In the genomic region with DNA sequence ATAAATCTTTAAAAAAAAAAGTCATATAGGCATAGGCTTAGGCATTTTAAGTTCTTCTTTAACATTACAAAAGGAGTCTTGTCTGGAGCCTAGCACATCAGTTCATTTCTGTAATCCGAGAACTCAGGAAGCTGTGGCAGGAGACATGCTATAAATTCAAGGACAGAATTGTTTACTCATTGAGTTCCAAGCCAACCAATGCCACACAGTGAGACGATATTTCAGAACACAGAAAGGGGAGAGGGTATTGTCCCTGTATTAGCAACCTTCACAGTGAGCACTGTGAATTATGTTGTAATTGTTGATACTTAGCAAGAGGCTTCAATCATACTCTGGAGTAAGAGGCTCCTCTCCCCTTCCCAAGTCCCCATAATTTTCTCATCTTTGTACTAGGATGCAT, we compare ENCODE assay signal across 25 mouse cellular contexts.
DNase-seq lines count a peak whose midpoint lies in the region; ATAC-seq and TF ChIP-seq lines count a peak whose summit lies in the region.
"Had no signal": no experiment of that assay in that cellular context is flagged by ENCODE, and none has a peak within 500 bp of the region (broad histone marks: within the 10 kb centered on the region; RNA-seq: fewer than 3 reads in every experiment).

No protein-coding gene starts in this region.

- H3K4me1 ChIP-seq in kidney, embryonic 14.5 days (ENCODE audit: control insufficient read depth, insufficient read depth, low read length): no peaks in the 10 kb centered on the region
- H3K4me1 ChIP-seq in kidney, embryonic 16.5 days (ENCODE audit: insufficient read depth, low read length): peaks cover 7% of the 10 kb centered on the region; the same call in 1 of the 2 replicates
- no peaks in the 10 kb centered on the region for H3K4me1 ChIP-seq in kidney, adult 2 months (ENCODE audit: control insufficient read depth, insufficient read depth, low read length)
- no peaks in the 10 kb centered on the region for H3K4me1 ChIP-seq in lung, embryonic 14.5 days (ENCODE audit: insufficient read depth)
- H3K4me1 ChIP-seq: forebrain, embryonic 12.5 days had no signal

- 0 out of 2 replicates have a peak, but pooled peaks have one; percentile 62 for ATAC-seq in kidney, embryonic 14.5 days (ENCODE audit: low FRiP score, low TSS enrichment)
- ATAC-seq in kidney, embryonic 16.5 days (ENCODE audit: low FRiP score, low TSS enrichment): peak; percentile 59; the same call in 1 of the 2 replicates
- peak; percentile 47; the same call in 1 of the 2 replicates for ATAC-seq in lung, embryonic 14.5 days (ENCODE audit: insufficient read depth)
- ATAC-seq: forebrain, embryonic 14.5 days; forebrain, embryonic 16.5 days had no signal

- H3K9ac ChIP-seq in kidney, embryonic 14.5 days (ENCODE audit: low read depth, low read length): no peak overlapping the region
- H3K9ac ChIP-seq in kidney, embryonic 16.5 days (replicated peaks; ENCODE audit: low read length): no peak overlapping the region
- H3K9ac ChIP-seq in lung, embryonic 14.5 days: no peak overlapping the region
- H3K9ac ChIP-seq: embryonic facial prominence, embryonic 12.5 days; embryonic facial prominence, embryonic 15.5 days; forebrain, embryonic 12.5 days had no signal

- H3K27ac ChIP-seq in kidney, embryonic 14.5 days (ENCODE audit: low read depth, low read length): no peak overlapping the region
- no peak overlapping the region for H3K27ac ChIP-seq in kidney, embryonic 16.5 days (ENCODE audit: low read length)
- H3K27ac ChIP-seq in kidney, adult 2 months (ENCODE audit: insufficient read depth, low read depth, low read length): no peak overlapping the region
- no peak overlapping the region for H3K27ac ChIP-seq in lung, embryonic 14.5 days (ENCODE audit: low read depth)
- H3K27ac ChIP-seq: embryonic facial prominence, embryonic 12.5 days; embryonic facial prominence, embryonic 15.5 days; forebrain, embryonic 10.5 days; forebrain, embryonic 12.5 days had no signal

- no peaks in the 10 kb centered on the region for H3K9me3 ChIP-seq in kidney, embryonic 14.5 days (ENCODE audit: control insufficient read depth, low read length)
- no peaks in the 10 kb centered on the region for H3K9me3 ChIP-seq in kidney, embryonic 16.5 days (ENCODE audit: low read length)
- no peaks in the 10 kb centered on the region for H3K9me3 ChIP-seq in lung, embryonic 14.5 days (ENCODE audit: low read depth, low read length)
- H3K9me3 ChIP-seq: embryonic facial prominence, embryonic 12.5 days; embryonic facial prominence, embryonic 15.5 days; forebrain, embryonic 10.5 days; forebrain, embryonic 12.5 days had no signal

- no peak overlapping the region for H3K4me2 ChIP-seq in kidney, embryonic 14.5 days (replicated peaks; ENCODE audit: low read depth, low read length)
- no peak overlapping the region for H3K4me2 ChIP-seq in kidney, embryonic 16.5 days (replicated peaks; ENCODE audit: low read depth, low read length)
- no peak overlapping the region for H3K4me2 ChIP-seq in lung, embryonic 14.5 days
- H3K4me2 ChIP-seq: embryonic facial prominence, embryonic 12.5 days; embryonic facial prominence, embryonic 15.5 days; forebrain, embryonic 12.5 days had no signal

- 9% methylated on average over 2 of the region's 2 CpGs for WGBS in kidney, embryonic 14.5 days
- 16% methylated on average over 2 of the region's 2 CpGs for WGBS in kidney, embryonic 16.5 days
- 16% methylated on average over 2 of the region's 2 CpGs for WGBS in kidney, adult 2 months
- 24% methylated on average over 2 of the region's 2 CpGs for WGBS in lung, embryonic 14.5 days

- TF ChIP-seq CTCF in kidney, adult 2 months (conservative IDR thresholded peaks at IDR 0.05; ENCODE audit: insufficient read depth, insufficient read length, low read depth, low read length): no peak
- TF ChIP-seq CTCF in lung, embryonic 14.5 days (IDR thresholded peaks at IDR 0.05; ENCODE audit: low read depth): no peak

- no peak overlapping the region for H3K4me3 ChIP-seq in kidney, embryonic 14.5 days (ENCODE audit: low read length)
- H3K4me3 ChIP-seq in kidney, embryonic 16.5 days (ENCODE audit: low read length): no peak overlapping the region
- H3K4me3 ChIP-seq in kidney, adult 2 months (ENCODE audit: insufficient read depth, low read depth, low read length): no peak overlapping the region
- H3K4me3 ChIP-seq in lung, embryonic 14.5 days (ENCODE audit: low read depth, low read length): no peak overlapping the region
- H3K4me3 ChIP-seq: embryonic facial prominence, embryonic 12.5 days; embryonic facial prominence, embryonic 15.5 days; erythroblast, embryonic 14.5 days; forebrain, embryonic 10.5 days; forebrain, embryonic 12.5 days had no signal

- no peak for TF ChIP-seq POLR2A in kidney, adult 2 months (IDR thresholded peaks at IDR 0.05; ENCODE audit: low read depth, low read length)

- H3K36me3 ChIP-seq in kidney, embryonic 14.5 days (ENCODE audit: control insufficient read depth, insufficient read depth, low read length): no peaks in the 10 kb centered on the region
- no peaks in the 10 kb centered on the region for H3K36me3 ChIP-seq in kidney, embryonic 16.5 days (ENCODE audit: insufficient read depth, low read length)
- H3K36me3 ChIP-seq in kidney, adult 2 months (ENCODE audit: control insufficient read depth, insufficient read depth, low read length): no peaks in the 10 kb centered on the region
- H3K36me3 ChIP-seq in lung, embryonic 14.5 days (ENCODE audit: insufficient read depth): no peaks in the 10 kb centered on the region
- H3K36me3 ChIP-seq: embryonic facial prominence, embryonic 12.5 days; embryonic facial prominence, embryonic 15.5 days; forebrain, embryonic 10.5 days; forebrain, embryonic 12.5 days had no signal

- DNase-seq in kidney, adult 9 months: no peak
- no peak for DNase-seq in kidney, adult 2 months
- peak; percentile 16 for DNase-seq in lung, embryonic 14.5 days
- no peak for DNase-seq in lung, adult 18-20 months
- DNase-seq in 416B (ENCODE audit: low read depth): peak; percentile 81
- DNase-seq in layer of hippocampus, postnatal 14 days (ENCODE audit: low spot score in 2 of 2): no peak
- DNase-seq: adrenal gland, adult 2 months; adrenal gland, postnatal 10 days; adrenal gland, postnatal 25 days; cerebellum, adult 11 months; cerebellum, adult 18-20 months; cerebellum, adult 8-10 months; cerebellum, adult 9-11 months; cerebellum, postnatal 14 days; cerebellum, postnatal 36 days; embryo, embryonic 11 days had no signal

- no peaks in the 10 kb centered on the region for H3K27me3 ChIP-seq in kidney, embryonic 14.5 days (ENCODE audit: control insufficient read depth, insufficient read depth, low read length)
- no peaks in the 10 kb centered on the region for H3K27me3 ChIP-seq in kidney, embryonic 16.5 days (ENCODE audit: insufficient read depth, low read length)
- H3K27me3 ChIP-seq in kidney, adult 2 months (replicated peaks; ENCODE audit: control insufficient read depth, insufficient read depth, low read length): no peaks in the 10 kb centered on the region
- no peaks in the 10 kb centered on the region for H3K27me3 ChIP-seq in lung, embryonic 14.5 days (ENCODE audit: insufficient read depth, low read length)
- H3K27me3 ChIP-seq: embryonic facial prominence, embryonic 12.5 days; embryonic facial prominence, embryonic 15.5 days; forebrain, embryonic 12.5 days had no signal

Comparison
In these comparisons a context has a peak if more than half of its experiments do, and no peak if none do; other contexts are left out.
1. DNase-seq: peak in lung, embryonic 14.5 days (single experiment) and 416B (single experiment); none in kidney, adult 9 months (single experiment), kidney, adult 2 months (single experiment), lung, adult 18-20 months (0 of 2) and layer of hippocampus, postnatal 14 days (0 of 2).
2. Peak in every context shown above with its lines, with median percentiles within 50 percentile points of each other: ATAC-seq.